Mouse (Mus musculus) embryonic fibroblast, embryonic 13.5 days (primary cell): ENCODE results near the gene Oxld1.

Experiments used
- CTCF ChIP-seq: IDR thresholded peaks from 2 replicates; pipeline ENCODE4 v1.5.1; 2011; ENCODE audit warnings: mild to moderate bottlenecking, control low read depth, low read length, moderate library complexity, borderline replicate concordance; ENCODE audit not compliant: insufficient read depth
- POLR2A ChIP-seq: IDR thresholded peaks from 2 replicates; pipeline ENCODE4 v1.6.1; 2011; ENCODE audit warnings: low read depth, mild to moderate bottlenecking, control low read depth, low read length, moderate library complexity

GRCm38 (mm10) chr11:120437152-120437856 lies 20.6 kb downstream of the Oxld1 start, which contains the start of gene Nploc4:
- peak; percentile 77 for TF ChIP-seq POLR2A
- no peak for TF ChIP-seq CTCF
